Mouse (Mus musculus) liver, postnatal 0 days (tissue): ENCODE results near the gene Gm45208.

ENCODE experiments used
- CTCF ChIP-seq: sonication (generic); IDR thresholded peaks from 2 replicates; pipeline ENCODE4 v1.5.1; 2016; ENCODE audit warnings: antibody characterized with exemption, low read depth
- EP300 ChIP-seq: IDR thresholded peaks from 2 replicates; pipeline ENCODE4 v1.6.1; 2016; ENCODE audit warnings: antibody characterized with exemption, low read depth, mild to moderate bottlenecking

- no peak for TF ChIP-seq CTCF
- no peak for TF ChIP-seq EP300
Observed at GRCm38 (mm10) chrX:7680864-7681263, 41.2 kb upstream of the Gm45208 start, which contains the start of gene Magix.
